Mouse (Mus musculus): ENCODE results near the gene Pkdcc.

Pkdcc gene

DNA sequence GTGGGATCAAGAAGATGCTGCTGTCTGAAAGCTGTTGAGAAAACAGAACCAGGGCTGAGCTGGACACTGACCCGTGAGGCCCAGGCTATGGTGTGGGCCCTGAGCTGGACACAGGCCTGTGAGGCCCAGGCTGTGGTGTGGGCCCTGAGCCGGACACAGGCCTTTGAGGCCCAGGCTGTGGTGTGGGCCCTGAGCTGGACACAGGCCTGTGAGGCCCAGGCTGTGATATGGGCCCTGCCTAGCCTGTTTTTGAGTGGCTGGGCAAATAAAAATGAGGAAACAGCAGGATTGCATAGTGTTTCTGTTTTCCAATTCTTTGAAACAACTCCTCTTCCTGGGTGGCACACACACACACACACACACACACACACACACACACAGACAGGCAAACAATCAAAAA is 2.7 kb upstream of the Pkdcc start:
- CTCF ChIA-PET = no interaction called here

DNA sequence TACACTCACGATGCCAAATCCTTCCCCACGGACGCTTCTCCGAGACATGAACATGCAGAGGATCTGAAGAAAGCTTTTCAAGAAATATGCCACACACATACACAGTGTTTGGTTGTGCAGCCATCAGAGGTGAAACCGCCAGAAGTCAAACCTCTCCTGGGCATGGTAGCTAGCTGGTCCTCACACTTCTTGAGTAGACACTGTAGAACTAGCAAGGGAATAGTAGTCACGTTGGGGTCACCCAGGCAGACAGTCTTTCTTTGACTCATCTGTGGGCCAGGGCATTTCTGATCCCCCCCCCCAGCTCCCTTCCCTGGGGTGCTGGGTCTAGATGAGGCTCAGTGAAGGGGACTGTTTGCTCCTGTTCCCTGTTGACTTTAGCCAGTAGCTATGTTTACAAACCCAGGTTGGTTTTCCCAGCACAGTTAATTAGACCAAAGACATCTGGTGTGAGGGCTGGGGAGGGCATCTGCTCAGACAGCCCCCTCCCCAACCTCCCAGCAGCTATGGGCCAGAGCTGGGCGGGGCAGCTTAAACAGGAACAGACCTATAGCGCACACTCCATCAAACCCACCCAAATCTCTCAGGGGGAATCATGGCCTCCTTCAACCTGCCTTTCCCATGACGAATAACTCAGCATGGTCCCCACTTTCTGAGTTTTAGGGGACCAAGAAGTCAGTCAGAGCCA is 1.7 kb upstream of the Pkdcc start:
- CTCF ChIA-PET = no interaction called here

DNA sequence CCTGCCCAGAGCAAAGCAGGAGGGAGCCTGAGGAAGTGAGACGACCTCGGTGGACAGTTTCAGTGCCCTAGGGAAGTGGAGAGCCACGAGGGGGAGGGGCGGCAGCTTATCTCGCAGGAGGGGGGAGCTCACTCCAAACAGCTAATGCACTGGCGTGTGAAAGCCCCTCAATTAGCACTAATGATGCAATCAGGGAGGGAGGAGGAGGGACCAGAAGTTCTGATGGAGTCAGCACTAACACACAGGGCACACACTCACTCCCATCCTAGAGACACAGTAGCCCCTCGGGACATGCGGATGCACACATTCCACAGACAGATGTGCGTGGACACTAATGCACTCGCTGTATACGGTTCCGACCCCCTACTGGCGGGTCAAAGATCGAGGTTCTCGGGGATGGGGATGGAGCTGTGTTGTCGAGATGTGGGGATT is 915 bp upstream of the Pkdcc start:
- CTCF ChIA-PET = no interaction called here

DNA sequence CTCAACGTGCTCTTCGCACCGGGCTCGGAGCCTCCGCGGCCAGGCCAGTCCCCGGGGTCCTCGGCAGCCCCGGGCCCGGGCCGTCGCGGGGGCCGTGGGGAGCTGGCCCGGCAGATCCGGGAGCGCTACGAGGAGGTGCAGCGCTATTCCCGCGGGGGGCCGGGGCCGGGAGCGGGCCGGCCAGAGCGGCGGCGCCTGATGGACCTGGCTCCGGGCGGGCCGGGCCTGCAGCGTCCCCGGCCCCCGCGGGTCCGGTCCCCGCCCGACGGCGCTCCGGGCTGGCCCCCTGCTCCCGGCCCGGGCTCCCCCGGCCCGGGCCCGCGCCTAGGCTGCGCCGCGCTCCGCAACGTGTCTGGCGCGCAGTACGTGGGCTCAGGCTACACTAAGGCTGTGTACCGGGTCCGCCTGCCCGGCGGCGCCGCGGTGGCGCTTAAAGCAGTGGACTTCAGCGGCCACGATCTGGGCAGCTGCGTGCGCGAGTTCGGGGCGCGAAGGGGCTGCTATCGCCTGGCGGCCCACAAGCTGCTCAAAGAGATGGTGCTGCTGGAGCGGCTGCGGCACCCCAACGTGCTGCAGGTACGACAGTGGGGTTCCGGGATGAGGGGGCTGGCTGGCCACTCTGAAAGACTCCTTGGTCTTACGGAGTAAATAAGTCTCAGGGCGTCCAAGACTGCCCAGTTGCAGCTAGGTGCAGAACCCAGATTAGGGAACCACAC is 595 bp downstream of the Pkdcc start:
- CTCF ChIA-PET = no interaction called here

DNA sequence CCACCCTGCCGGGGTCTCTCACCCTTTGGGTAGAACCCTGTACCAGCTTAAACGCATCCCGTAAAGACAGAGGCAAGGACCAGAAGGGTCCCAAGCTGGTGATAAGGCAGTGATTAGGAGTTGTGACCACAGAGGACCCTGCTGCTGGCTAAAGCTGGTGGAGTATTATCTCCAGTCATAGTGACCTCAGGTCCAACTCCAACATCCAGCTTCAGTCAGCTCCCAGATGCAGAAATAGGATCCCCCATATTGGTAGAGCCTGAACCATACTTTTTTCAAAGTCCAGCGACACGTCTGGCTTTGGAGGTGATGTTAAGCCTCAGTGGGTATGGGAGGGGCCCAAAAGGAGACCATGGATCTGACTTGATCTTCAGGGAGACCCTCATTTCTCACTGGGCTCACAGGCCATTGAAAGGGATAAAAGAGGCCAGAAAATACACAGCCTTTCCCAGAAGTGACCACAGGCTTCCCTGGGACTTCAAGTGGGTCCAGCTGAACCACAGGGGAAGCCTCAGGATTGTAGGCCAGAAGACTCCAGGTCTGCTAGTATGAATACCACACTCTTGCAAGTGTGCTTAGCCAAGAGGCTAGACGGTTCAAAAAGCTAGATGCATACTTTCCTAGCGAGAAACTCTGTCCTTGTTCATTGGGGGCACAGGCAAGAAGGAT is 1.3 kb downstream of the Pkdcc start:
- CTCF ChIA-PET = no interaction called here

DNA sequence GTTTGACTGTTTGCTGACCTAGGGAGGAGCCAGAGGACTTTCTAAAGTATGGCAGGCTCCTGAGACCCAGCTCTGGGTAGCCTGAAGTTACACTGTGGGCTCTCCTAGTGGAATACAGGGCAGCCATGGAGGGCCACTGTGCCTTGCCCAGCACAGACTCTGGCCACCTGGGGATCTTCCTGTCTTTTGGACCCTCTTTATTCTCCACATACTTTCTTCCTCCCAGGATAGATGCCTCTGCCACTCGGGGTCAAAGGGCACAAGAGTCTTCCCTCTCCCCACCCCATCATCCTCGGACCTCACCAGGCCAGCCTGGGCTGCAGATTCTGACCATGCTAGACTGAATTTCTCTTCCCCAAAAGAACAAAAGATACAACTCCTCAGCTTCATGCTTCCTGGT is 3.1 kb downstream of the Pkdcc start:
- CTCF ChIA-PET = no interaction called here

DNA sequence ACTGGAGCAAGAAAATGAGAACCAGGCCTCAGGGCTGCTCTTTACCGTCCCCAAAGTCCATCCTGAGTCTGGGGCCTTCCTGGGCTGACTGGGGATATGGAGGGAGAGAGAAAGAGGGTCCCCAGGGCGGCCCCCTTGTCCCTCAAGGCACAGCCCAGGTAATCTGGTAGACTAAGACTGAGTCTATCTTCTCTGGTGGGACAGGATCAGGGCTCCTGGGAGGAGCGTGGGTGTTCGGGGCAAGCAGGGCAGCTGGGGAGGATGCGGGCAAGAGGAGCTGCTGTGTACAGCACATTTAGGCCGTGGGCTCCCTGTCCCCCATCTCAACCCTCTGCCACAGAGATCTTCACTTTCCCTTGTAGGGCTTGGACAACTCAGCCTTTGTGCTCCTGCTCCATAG is 3.6 kb downstream of the Pkdcc start:
- CTCF ChIA-PET = no interaction called here

DNA sequence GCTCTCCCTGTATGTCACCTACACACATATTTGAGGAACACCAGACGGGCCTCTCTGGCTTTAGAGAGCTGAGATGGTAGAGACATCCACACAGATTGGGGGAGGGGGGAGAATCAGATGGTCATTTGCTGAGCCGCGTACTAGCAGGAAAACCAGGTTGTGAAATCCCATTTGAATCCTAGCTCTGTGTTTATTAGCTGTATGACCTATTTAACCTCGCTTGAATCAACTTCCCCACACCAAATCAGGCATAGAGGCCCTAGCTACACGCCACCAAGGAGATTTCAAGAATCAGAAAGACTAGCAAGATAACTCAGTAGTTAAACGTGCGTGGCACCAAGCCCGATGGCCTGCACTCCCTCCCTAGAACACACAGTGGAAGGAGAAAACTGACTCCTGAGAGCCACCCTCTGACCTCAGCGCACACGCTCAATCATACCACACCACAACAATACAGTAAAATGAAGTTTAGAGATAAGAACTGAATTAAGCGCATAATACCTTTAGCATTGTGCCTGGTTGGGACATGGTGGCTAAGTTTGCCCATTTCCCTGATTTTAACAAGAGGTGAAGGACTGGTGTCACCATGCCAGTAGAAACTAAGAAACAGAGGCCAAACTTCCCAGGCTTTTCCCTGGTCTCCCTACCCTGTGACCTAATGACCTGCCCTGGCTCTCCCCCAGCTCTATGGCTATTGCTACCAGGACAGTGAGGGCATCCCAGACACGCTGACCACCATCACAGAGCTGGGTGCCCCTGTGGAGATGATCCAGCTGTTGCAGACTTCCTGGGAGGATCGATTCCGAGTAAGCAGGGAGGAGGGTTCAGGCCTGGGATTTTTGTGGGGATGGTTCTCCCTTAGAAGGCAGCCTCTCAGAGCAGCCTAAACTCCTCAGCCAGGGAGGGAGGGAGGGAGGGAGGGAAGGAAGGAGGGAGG is 4.5 kb downstream of the Pkdcc start:
- CTCF ChIA-PET = no interaction called here

DNA sequence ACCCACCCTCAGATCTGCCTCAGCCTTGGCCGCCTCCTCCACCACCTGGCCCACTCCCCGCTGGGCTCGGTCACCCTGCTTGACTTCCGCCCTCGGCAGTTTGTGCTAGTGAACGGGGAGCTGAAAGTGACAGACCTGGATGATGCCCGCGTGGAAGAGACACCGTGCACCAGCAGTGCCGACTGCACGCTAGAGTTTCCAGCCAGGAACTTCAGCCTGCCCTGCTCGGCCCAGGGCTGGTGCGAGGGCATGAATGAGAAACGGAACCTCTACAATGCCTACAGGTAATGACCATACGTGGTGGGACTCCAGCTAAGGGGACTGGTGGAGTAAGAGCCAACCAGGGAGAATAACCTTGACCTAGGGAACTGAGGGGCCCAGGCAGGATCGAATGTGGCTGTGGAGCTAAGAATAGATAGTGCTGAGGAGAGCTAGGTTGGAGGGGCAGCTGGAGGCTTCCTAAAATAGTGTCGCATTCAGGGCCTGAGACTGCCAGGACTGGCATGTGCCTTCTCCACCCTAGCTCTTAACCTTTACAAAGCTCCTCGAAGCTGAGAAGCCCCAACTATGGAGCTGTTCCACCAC is 6.0 kb downstream of the Pkdcc start:
- CTCF ChIA-PET = interaction anchor here (0.5 to 0.6 kb wide), 2 partner anchors 13 to 602 kb away, joined by 5 to 6 read pairs; no protein-coding TSS in a partner anchor

DNA sequence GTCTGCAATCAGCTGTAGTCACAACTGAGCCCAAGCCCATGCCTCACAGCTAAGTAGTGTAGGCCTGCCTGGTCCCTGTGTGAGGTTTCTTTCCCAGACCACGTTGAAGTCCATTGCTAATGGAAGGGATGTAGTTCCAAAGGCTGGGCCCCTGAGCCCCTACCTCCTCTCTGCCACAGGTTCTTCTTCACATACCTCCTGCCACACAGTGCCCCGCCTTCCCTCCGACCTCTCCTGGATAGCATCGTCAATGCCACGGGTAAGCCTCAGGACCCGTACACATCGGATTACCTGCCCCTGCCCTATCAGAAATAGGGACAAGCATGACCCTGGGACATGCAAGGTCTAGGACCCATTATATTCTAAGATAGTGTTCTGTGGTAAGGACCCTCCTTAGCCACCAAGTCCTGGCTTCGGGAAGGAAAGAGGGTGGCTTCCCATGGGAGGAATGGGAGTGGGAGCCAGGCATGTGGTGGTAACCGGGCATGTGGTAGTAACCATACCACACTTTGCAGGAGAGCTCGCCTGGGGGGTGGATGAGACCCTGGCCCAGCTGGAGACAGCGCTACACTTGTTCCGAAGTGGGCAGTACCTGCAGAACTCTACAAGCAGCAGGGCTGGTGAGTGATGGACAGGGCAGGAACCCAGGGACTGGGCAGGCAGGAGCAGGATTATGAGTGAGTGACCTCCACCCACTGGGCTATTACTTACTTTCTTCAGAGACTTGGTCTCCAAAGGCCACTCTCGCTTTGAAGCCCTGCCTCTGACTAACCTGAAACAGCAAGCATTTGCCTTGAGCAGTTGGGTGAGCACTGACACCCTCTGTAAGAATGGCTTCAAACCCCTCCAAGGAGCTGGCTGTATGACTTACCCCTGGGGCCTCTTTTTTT is 6.8 kb downstream of the Pkdcc start:
- CTCF ChIA-PET = interaction anchor here (0.5 to 0.6 kb wide), 2 partner anchors 12 to 602 kb away, joined by 5 to 6 read pairs; no protein-coding TSS in a partner anchor

DNA sequence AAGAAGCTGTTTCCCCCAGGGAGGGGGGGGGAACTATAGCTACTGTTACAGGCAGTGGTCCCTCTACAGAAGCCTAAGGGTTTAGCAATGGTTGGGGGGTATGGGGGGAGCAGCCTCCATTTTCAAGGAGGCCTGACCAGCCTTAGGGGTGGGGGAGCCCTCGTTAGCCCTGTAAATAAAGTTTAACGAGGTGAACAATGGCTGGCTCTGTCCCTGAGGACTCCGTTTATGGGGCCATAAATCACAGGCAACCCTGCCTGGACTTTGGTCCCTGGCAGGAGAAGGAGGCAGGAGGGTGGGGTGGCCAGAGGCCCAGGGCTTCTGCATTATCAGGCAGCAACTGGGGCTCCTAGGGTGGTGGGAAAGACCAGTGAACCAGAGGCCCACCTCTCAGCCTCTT is 7.6 kb downstream of the Pkdcc start:
- CTCF ChIA-PET = no interaction called here

DNA sequence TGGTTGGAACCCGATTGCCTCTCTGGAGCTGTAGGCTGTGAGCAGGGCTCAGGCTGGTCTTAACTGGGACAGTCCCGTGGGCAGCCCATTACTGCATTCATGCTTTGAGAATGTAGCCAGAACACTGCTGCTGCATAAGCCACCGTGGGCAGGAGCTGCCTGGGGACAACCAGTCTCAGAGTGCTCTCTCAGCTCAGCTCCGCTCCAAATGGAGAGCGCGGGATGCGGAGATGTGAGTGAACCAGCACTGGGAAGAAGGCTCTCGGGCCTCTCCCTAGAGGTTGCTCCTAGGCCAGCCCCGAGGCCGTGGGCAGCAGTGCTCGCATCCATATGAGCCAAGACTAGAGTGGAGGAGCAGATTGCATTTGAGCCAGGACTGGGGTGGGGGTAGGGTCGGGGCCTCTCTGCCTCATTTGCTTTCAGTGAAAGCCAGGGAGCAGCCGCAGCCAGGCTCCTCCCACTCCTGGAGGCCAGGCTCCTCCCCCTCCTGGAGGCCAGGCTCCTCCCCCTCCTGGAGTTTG is 9.4 kb downstream of the Pkdcc start:
- CTCF ChIA-PET = no interaction called here

DNA sequence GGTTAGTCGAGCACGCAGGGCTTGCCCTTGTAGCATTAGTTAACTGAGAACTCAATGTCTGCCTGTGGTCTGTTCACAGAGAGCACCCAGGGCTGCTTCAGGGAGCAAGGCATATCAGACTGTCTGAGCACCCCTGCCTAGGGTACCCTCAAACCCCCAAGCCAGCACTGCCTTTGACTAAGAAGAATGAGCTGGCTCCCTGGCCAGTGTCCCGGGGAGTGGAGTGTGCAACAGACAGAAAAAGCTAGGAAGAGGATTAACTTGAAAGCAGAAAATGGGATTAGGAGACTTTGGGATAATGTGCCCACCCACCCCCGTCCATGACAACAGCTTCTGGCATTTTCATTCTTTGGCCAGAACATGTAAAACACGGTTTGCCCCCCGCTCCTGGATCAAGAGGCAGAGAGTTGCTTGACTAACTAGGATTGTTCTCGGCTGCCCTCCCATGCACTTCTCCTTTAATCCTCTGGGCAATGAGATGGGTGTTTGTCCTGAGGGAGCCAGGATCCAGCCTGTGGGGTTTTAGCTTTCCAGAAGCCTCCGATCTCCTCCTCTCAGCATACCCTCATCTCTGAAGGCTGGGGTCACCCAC is 11.4 kb downstream of the Pkdcc start:
- CTCF ChIA-PET = interaction anchor here (0.5 kb wide), 1 partner anchor 139 kb away, joined by 10 read pairs; no protein-coding TSS in a partner anchor

DNA sequence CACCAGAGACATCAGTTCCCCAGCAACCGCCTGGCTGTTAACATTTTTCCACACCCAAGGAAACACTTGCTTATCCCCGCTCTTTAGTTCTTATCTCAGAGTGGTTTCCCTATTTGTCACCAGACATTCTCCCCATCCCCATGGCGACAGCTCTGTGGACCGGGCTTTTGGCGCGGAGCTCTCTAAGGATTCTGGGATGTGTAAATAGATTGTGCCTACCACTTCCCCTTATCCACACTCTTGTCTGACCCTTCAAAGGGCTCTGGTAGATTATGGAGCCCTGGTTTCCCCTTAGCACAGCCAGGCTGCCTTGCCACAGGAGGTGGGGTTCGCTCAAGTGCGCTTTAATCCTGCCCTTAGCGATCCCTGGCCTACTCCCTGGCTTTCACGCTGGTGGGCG is 16.3 kb downstream of the Pkdcc start:
- CTCF ChIA-PET = no interaction called here

DNA sequence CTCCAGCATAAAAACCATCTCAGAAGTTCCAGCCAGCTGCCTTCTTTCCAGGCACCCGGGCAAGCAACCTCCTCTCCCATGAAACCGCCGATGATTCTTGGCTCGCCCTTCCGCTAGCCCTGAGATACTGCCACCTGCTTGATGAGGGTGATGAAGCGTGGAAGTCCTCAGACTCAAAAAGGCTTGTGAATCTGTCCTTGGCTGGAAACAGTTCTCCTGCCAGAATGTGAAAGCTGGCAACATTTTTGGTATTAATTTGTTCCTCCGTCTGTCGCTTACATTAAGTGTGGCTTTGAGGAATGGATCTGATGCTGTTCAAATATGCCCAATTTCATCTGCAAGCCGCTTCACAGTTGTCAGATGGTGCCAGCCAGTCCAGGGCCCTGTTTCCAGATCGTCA is 20.1 kb downstream of the Pkdcc start:
- CTCF ChIA-PET = no interaction called here

DNA sequence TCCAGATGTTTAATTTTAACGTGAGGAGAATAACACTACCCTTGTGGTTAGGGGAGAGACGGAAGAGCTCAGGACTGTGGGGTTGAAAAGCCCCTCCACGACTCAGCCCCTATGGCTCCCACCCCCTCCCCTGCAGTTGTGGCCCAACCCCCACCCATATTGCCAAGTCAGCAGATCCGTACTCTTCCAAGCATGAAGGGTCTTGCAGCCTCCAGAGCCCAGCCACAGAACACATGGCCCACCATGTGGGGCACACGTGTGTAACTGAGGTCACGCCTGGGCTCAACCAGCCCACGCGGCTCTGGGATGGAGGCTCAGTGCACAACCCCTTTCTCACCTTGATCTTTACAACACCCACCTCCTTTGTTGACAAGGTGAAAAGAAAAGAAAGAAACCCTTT is 21.1 kb downstream of the Pkdcc start:
- CTCF ChIA-PET = no interaction called here

DNA sequence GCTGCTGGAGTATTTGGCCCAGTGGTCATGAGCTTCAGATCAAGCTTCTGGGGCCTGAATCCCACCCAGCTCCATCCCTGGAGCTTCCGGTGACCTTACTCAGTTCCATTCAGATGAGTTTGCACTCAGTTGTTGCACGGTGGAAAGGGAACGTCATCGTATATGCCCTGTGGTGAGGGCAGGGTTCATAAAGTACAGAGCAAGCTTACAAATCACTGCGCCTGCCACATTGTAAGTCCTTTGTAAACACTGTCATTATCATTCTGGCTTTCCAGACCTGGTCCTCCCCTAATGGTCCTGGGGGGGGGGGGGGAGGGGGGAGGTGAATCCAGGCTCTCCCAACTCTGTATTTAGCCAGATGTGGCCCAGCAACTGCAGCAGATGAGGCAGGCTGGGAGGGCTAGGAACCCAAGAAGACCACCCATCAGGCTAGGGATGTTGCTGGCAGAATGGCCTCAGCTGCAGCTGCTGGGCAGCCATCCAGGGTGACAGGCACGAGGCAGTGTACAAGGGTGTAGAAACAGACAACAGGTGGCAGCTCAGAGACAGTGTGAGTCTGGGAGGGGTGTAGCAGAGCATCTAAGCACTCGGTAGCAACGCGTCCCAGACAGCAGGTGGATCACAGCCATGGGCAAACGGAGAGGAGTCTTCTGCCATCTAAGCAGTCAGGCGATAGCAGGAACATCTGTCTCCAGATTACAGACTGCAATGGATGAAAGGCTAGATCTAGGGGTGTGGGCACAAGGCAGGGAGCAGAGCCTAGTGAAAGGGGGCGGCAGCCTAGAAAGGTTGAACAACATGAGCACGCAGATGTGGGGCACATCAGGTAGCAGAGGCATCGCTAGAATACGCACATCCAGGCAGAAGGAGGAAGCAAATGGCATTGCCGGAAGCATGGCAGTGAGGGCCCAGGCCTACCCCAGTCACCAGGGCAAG is 23.3 kb downstream of the Pkdcc start:
- CTCF ChIA-PET = no interaction called here

DNA sequence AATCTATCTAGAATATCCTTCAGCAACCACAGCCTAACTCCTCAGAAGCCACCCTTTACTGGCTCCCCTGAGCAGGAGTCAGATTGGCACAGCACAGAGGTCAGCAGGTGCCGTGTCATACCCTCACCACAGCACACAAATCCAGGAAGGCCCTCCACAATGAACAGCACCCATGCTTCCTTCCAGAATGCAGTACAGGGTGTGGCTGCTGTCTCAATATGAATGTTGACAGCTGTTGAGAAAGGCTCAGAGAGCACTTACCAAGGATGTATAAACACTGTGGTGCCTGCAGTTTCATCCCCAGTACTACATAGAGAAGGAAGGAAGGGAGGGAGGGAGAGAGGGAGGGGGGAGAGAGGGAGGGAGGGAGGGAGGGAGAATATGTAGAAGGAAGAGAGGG is 29.4 kb downstream of the Pkdcc start:
- CTCF ChIA-PET = no interaction called here

DNA sequence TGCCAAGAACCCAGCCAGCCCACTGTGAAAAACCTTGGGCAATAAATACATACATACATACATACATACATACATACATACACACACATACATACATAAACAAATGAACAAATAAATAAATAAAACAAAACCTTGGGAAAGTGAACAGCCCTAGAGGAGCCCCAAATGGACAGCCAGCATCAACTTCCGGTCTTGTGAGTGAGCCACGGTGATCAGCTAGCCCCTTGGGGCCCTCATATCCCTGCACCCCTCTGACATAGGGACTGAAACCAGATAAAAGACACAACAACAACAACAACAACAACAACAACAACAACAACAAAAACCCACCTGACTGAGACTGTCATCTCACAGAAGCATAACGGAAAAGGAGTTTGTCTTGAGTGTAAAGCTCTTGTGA is 30.4 kb downstream of the Pkdcc start:
- CTCF ChIA-PET = no interaction called here
